Mouse (Mus musculus) brown adipose tissue, adult 24 weeks (tissue): ENCODE data around the gene Nanos3. TPM values are rescaled to one million over a fixed set of nuclear protein-coding genes. Genes with fewer than 3 reads are reported as not detected.

Source experiments
- H3K27ac ChIP-seq: fragments of 200-500 bp; replicated peaks from 2 replicates; pipeline ENCODE4 v1.5.1; 2012; ENCODE audit warnings: low read depth, mild to moderate bottlenecking, low read length
- H3K4me1 ChIP-seq: fragments of 200-500 bp; 2 replicates; pipeline ENCODE4 v1.6.1; 2012; ENCODE audit warnings: low read length, mixed read lengths; ENCODE audit not compliant: control insufficient read depth, insufficient read depth, insufficient read length
- H3K4me3 ChIP-seq: fragments of 200-500 bp; 2 replicates; pipeline ENCODE4 v1.5.1; 2012; ENCODE audit warnings: low read depth, mild to moderate bottlenecking, low read length, moderate library complexity; ENCODE audit not compliant: insufficient read depth
- polyA plus RNA-seq: library from polyadenylated mRNA; stranded (reverse); fragments of >200 nt; gene quantifications from 2 replicates; pipeline ENCODE4 v1.2.4, GENCODE M21; 2012; ENCODE audit not compliant: missing spikeins, insufficient read depth, insufficient read length

Gene Nanos3
- not detected in 2 replicates for polyA plus RNA-seq

DNA sequence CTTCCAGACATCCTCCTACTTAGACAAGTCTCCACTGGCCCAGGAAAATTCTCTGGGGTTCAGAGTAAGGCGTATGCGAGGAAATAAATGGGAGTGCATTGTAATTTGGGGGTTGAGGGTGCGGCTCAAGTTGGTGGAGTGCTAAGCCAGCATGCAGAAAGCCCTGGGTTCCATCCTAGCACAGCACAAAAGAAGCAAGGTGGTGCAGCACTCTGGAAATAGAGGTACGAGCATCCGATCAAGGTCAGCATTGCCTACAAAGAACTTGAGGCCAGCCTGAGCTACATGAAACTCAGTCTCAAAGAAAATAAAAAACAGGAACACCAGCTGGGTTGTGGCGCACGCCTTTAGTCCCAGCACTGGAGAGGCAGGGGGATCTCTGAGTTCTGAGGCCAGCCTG, at the start of gene Nanos3:
TSS of gene Nanos3 (minus strand) at position 101 of the 400 bp plus-strand sequence.
- Histone ChIP-seq H3K27ac (no peak within 1 kb of the TSS), H3K4me3 (peak within 1 kb of the TSS; percentile 61), H3K4me1 (no peaks in the 10 kb centered on the region)

DNA sequence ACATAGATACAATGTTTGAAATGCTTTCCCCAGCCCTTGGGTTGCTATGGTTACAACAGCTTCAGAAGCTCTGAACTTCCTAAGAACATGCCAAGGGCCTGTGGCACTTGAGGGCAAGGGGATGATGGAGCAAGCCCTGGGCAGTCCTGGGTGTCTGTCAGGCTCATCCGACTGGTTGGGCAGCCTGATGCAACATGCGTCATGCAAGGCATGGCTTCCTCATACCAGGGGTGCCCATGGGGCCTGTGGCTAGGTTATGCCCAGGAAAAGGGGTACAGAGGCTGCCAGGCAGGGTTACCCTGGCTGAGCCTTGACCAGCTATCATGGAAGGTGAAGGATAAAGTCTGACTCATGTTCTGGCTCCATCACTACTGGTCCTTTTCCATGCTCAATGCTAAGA, 48.0 kb upstream of the Nanos3 start:
- Histone ChIP-seq H3K4me1 (peaks cover 8% of the 10 kb centered on the region; the same call in 1 of the 2 replicates), H3K4me3 (no peak overlapping the region), H3K27ac (no peak overlapping the region)

DNA sequence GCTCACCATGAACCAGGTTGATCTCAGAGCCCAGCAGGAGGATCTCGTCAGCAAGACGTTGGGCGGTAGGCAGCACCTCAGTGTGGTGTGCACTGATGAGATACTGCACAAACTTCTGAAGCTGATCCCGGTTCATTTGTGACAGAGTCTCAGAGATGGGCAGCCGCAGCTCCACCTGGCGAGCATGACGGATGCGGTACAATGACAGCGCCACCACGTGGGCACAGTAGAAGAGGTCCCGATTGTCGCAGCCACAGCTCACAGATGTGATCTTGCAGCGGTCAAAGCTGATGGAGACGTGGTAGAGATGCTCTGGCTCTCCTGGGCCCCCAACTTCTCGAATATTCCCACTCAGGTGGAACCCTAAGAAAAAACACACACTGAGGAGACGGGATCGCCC, 45.7 kb upstream of the Nanos3 start:
- H3K27ac ChIP-seq = no peak overlapping the region
- H3K4me3 ChIP-seq = no peak overlapping the region
- H3K4me1 ChIP-seq = peaks cover 3% of the 10 kb centered on the region; the same call in 1 of the 2 replicates

DNA sequence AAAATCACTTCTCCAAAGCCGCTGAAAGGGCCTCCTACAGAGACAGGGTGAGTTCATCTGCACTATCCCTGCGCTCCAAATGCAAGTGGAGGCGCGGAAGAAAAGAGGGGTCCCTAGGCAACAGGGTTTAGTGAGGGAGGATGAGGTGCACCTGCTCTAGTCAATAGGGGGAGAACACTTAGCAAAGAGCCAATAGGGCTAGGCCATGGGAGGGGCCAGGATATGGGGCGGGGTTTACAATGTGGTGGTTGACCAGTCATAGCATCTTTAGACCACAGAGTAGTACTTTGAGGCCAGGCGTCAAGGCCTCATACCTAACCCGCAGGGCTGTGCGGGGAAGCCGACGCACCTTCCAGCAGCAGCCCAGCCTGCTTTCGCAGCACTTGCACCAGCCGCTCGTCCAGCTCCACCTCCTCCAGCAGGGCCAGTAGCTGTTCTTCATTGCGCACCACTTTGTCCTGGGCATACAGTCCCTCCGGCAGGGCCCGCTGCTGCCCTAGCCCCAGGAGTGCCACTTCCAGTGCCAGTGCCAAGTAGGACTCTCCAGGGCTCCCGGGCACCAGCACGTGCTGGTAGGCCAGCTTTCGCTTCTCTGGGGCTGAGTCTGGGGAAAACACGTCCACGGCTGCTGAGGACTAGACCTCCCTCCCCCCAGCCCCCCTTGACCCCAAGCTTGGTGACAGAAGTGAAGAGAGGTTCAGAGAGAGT, 38.5 kb upstream of the Nanos3 start:
- Histone ChIP-seq H3K27ac (no peak overlapping the region), H3K4me3 (no peak overlapping the region), H3K4me1 (no peaks in the 10 kb centered on the region)

DNA sequence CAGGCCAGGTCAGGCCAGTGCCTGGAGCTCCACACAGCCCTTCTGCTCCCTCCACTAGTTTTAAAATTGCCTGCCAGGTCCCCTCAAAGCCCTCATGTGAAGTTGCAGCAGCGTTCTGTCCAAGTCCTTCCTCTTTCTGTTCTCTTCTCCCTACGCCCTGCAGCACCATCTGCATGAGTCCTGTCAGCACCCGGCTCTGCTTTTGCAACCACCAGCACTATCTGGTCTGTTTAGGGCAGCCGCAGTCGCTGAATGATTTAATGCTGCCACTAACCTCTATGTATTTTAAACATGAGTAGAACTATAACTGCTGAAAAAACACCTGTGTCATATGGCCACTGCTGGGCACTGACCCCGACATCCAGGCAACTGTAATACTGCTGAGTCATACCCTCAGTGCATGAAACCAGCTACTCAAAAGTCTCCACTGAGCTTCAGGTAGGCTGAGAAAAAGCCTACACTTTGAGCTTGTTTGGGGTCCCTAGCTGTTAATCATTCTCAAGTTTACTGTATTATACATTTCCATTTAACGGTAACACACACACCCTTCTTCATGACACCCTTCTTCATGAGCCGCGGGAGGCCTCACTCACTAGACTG, 37.6 kb upstream of the Nanos3 start:
- H3K27ac ChIP-seq = peak overlapping the region; percentile 55
- H3K4me1 ChIP-seq = no peaks in the 10 kb centered on the region

DNA sequence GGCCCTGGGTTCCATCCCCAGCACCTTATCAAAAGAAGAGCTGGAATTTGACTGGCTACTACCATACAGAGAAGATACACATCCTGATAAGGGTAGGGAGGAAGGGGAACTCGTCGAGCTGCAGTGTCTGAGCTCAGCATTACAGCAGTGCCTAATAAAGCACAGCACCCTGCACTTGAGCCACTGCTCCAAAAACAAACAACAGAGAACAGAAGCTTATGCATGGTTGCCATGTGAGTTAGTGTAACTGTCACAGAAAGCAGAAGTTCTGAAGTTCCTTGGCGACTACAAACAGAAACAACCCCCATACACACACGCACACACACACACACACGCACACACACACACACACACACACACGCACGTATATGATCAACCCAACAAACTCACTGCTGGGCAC, 35.1 kb upstream of the Nanos3 start:
- Histone ChIP-seq H3K4me1 (no peaks in the 10 kb centered on the region), H3K27ac (peak overlapping the region; percentile 59), H3K4me3 (no peak overlapping the region)

More for the DNA sequence above, 37.6 kb upstream of the Nanos3 start:
- no peak overlapping the region for H3K4me3 ChIP-seq

DNA sequence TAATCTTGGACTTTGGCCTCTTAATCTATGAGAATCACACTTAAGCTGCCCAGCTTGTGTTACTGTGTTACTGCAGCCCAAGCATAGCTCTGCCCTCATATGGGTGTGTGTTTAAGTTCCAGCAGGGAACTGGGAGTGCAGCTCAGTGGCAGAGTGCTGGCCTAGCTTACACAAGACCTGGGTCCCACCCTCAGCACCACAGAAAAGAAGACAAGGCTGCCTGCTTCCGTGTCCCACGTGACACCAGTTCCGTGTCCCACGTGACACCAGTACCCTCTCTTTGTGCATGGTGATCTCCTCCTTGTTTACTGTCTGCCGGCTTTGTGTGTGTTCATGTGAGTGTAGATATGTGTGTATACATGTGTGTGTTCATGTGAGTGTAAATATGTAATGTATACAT, 33.1 kb upstream of the Nanos3 start:
- Histone ChIP-seq H3K4me1 (no peaks in the 10 kb centered on the region), H3K4me3 (no peak overlapping the region), H3K27ac (peak overlapping the region; percentile 30)

DNA sequence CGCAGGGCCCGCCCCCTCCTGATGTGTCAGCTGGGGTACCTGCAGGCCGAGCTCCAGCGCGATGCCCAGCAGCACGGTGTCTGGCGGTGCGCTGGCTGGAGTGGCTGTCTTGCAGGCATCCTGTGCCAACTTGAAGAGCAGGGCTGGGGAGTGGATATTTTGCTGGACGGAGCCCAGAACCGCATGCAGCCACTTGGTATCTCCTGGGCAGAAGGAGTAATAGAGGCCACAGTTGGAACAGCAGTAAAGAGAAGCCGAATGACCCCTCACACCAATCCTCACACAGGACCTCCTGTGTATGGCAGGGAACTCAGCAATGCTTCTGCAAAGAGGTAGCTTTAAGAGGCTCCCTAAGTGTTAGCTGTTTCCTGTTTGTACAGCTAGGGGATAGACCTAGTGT, 32.2 kb upstream of the Nanos3 start:
- no peak overlapping the region for H3K27ac ChIP-seq
- no peaks in the 10 kb centered on the region for H3K4me1 ChIP-seq

DNA sequence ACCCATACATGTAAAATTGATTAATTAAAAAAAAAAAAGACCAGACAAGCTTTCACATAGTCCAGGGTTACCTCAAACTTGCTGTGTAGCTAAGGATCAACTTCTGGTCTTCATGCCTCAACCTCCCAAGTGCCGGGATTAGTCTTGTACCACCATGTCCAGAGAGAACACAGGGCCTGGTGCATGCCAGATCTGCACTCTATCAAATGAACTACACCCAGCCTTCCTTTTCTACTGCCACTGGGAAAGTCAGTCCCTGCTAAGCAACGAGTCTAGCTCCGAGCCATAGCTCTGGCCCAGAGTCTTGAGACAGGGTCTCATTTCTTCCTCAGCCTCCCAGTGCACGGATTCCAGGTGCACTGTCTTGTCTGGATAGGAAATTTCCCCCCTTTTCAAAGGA, 28.3 kb upstream of the Nanos3 start:
- H3K27ac ChIP-seq = no peak overlapping the region
- no peak overlapping the region for H3K4me3 ChIP-seq
- H3K4me1 ChIP-seq = peaks cover 6% of the 10 kb centered on the region

More for the DNA sequence above, 32.2 kb upstream of the Nanos3 start:
- no peak overlapping the region for H3K4me3 ChIP-seq

DNA sequence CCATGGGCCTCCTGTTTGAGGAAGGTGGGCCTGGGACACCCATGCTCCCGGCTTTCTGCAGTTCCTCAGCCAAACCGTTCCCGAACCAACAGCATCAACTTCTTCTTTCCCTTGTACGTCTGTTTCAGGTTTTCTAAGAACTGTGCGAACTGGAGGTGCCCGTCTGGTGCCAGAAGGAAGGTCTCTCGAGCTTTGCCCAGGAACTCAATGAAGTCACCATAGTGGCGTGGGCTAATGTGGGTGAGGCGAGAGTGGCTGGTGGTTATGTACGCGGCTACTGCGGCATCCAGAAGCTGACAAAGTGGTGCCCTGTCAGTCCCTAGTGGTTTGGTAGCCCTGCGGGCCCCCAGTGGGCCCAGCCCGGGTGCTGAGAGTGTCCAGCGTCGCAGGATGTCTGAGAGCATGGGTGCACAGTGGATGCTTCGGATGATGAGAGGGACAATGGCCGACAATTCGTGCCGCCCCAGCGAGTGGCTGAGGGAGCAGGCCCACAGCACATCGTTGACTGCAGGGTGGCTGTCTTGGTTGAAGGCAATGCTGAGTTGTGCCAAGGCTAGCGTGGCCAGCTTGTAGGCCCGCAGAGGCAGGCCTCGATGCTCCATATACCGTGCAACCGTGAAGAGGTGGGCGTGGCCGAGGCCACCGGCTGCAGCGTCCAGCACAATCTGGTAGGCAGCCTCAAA, 27.0 kb upstream of the Nanos3 start:
- Histone ChIP-seq H3K4me3 (no peak overlapping the region), H3K4me1 (peaks cover 12% of the 10 kb centered on the region), H3K27ac (no peak overlapping the region)

DNA sequence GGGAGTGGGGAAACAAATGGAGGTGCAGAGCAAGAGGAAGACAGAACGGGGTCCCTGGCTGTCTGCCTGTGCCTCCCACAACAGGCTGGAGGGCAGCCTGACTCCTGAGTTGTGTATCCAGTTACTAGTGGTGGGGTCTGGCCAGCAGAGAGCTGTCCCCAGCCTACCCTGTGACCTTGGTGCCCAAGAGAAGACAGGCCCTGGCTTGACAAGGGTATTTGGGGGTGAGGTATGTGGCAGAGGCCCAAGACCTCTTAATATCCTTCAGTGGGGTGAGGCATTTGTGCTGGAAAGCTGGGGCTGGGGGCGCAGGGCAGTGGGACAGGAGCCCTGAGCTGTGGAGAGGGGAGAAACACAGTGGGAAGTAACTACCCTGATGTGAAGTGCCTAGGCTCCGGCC, 26.2 kb upstream of the Nanos3 start:
- Histone ChIP-seq H3K27ac (no peak overlapping the region), H3K4me1 (peaks cover 12% of the 10 kb centered on the region), H3K4me3 (no peak overlapping the region)

DNA sequence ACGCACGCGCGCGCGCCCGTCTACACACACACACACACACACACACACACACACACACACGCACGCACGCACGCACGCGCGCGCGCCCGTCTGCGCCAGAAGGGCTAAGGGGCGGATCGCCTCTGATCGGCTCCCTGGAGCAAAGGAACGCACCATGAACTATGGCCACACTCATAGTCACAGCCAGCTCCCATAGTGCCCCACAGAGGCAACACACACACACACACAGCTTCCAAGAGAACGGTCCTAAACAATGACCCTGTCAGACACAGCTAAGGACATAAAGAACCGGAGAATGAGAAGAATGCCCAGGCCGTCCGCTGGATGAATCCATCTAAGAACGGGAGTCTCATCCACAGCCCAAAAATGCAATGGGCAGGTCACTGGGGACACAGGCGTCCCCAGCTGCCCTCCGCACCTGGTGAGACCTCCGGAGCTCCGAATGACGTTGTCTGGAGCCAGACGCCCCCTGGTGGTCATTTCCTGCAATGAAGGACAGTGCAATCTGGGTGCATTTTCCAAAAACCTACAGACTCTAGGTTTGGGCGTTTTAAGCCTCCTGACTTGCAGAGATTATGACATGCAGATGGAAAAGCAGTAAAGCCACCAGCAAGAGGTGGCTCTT, 25.3 kb upstream of the Nanos3 start:
- Histone ChIP-seq H3K4me1 (peaks cover 12% of the 10 kb centered on the region), H3K27ac (peak overlapping the region; percentile 43), H3K4me3 (peak overlapping the region; percentile 27; the same call in 1 of the 2 replicates)

DNA sequence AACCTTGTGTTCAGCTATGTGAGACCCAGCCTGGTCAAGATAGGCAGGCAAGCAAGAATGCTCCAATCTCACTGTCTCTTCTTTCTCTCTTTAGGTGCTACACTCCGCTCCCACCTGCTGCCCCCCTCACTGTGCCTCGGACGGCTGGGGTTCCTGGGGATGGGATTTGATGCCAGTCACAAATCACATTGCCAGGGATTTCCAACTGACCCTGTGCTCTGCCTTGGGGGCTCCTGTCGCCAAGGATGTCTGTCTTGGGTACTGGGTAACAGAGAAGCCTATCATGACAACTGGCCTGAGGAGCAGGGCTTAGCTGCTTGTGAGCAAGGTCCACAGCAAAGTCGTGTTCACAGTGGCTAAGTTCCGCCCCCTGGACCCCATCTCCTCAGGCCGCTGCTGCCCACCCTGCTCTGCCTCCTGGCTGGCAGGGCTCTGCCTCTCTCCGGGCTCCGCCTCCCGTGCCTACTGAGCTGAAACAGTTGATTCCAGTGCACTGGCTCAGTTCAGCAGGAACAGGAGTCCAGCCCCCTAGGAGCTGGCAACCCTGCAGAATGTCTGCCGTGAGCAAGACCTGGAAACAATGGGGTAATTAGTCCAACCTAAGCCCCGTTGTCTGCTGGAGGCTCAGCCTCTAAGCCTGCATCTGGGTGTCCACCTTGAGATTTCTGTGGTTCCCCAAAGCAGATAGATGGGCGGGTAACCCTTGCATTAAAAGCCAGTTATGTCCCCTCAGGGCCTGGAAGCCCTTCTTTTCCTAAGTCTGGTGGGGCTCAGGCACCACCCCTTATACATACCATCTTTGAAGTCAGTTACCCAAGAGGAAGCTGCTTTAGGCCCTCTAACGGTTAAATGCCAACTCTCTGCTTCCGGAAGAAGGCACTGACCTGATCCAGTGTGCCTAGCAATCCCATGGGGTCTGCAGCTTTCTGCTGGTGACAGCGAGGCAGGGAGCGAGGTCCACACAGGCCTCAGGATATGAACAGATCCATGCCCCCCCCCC, 23.7 kb upstream of the Nanos3 start:
- H3K4me3 ChIP-seq = no peak overlapping the region
- H3K27ac ChIP-seq = peak overlapping the region; percentile 92
- peaks cover 12% of the 10 kb centered on the region for H3K4me1 ChIP-seq

DNA sequence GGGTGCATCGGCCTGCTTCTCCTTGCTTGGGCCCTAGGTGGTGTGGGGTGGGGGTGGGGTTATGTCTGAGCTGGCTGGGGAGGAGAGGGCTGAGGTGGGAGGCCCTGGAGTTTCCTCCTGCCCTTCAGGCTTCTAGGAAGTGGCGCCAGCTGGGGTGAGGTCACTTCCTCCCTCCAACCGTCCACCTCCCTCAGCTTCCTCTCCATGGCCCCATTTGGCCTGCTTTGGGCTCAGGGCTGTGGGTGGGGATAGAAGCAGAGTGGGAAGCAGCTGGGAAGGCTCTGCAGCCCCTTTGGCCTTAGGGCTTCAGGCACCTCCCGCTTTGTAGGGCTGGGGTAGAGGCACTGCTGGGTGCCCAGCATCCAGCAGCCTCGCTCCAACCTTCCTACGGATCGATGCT, 22.8 kb upstream of the Nanos3 start:
- Histone ChIP-seq H3K27ac (peak overlapping the region; percentile 92), H3K4me1 (peaks cover 12% of the 10 kb centered on the region), H3K4me3 (0 out of 2 replicates have a peak overlapping the region, but pooled peaks have one; percentile 12)
